Mouse (Mus musculus) frontal cortex, postnatal 10 days (tissue): ENCODE measurements around the gene Commd1.

ENCODE experiments used
- DNase-seq, 2 experiments: peaks; one replicate each; pipeline ENCODE4 v3.0.0; 2022; ENCODE audit warnings: low spot score in 2 of 2, mixed read lengths in 1 of 2

The Commd1 gene

DNA sequence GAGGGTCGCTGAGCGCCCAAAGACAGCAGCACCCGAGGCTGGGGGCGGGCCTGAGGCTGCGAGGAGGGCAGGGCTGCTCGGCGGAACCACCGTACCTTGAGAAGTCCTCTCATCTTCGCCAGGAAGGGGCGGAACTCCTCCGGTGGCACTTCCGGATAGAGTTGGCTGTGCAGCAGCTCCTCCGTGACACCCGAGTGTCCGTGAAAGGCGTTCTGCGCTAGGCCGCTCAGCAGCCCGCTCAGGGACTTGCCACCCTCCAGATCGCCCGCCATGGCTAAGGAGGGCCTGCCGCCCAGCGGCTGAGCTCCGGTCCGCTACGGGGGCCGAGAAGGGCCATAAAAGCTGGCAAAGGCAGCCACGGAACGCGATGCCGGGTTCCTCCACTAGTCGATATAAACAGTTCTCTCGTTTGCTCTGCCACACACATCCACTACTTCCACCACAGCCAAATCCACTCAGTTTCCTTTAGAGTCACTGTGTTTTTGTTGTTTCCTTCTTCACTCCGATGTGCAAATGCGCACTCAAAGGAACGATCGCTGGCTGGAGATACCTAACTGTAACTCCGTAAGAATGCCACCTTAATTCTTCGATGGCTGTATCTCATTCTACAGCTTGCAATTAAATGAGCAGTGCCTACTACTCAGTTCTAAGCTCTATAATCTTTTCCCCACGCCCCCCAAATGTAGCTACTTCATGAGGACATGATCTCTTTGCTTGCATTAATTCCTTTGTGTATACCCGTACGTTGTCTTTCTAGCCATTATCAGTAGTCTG is at the start of gene Commd1, which contains the start of gene Gm28048:
TSS of gene Commd1 (minus strand) at position 399 of the 774 bp plus-strand sequence.
TSS of gene Gm28048 (minus strand) at position 107 of the 774 bp plus-strand sequence.
- peak; percentile 88 to 94 for DNase-seq

DNA sequence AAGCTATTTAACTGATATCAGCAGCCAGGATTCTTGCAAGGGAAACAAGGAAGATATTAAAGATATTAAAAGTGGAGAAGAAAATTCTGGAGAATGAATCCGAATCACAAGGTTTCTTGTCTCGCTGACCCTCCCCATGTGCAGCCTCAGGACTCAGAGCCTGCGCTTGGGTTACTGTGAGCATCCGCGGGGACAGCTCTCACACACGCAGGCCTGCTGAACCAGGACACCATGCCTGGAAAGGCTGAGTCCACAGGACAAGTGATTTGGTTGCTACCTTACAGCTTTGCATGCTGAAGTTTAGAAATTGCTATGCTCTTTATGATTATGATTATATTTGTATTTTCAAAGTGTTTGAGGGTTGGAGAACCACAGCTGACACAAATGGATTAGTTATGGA is 47.2 kb upstream of the Commd1 start:
- no peak for DNase-seq

DNA sequence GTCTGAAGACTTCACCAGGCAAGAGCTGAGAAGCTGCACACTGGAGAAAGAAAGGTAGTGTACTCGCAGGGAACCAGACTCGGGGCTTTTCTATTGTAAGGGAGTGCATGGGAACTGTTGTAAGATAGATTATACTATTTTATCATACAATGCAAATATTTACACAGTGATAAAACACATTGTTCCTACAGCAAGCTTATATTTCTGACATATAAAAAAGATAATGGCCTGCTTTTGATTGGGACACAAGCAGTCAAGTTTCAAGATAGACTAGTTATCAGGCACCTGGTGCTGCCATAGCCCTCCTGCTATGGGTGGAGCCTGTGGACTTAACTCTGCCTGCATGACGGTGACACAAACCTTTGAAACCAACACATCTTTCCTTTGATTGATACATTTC is 46.8 kb upstream of the Commd1 start:
- DNase-seq: no peak

DNA sequence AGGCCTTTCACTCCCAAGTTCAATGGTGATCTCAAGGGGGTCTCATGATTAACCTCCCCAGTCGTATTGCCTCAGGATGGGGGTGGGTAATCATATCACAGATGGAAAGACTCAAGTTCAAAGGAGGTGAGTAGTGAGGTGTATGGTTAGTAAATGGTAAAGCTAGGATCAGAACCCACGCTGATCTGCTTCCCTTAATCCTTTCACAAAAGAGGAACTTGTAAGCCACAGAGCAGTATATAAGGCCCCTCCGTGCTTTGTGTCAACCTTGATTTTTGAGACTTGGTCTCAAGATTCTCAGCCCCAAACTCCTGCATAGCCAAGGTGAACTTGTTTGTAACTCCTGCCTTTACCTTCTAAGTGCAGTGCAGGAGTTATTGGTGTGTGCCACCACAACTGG is 42.0 kb upstream of the Commd1 start:
- DNase-seq: no peak

DNA sequence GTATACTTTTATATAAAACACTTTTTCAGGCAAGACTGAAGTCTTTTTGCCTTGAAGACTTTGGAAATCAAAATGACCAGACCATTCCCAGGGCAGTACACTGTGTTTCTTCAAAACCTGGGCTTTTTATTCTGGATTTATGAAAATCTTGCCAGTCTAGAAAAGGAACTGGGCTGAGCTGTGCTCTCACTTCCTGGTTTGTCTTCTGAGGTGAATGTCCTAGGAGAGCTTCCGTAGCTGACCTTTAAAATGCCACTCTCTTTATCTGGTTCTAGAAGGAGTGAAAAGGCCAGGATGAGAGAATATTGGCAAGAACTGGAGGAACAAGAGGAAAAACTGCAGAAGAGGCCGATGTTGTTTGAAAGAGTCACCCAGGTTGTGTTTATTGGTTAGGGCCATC is 41.0 kb upstream of the Commd1 start:
- no peak for DNase-seq

DNA sequence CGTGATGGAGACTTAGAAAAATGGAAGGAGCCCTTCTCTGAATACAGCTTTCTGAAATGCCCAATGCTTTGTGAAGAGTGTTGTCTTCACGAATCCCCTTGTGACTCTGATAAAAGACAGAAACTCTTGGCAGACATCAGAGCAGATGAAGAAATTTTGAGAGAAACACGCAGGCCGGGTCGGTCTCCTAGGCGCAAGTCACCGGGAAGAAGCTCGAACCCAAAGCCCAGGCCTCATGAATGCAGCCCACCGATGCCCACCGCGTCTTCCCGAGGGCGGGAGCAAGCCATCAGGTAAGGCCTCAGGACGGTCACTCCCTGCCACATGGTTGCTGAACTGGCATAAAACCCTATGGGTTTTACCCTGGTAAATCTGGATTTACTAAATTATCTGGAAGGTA is 38.7 kb upstream of the Commd1 start:
- no peak for DNase-seq

DNA sequence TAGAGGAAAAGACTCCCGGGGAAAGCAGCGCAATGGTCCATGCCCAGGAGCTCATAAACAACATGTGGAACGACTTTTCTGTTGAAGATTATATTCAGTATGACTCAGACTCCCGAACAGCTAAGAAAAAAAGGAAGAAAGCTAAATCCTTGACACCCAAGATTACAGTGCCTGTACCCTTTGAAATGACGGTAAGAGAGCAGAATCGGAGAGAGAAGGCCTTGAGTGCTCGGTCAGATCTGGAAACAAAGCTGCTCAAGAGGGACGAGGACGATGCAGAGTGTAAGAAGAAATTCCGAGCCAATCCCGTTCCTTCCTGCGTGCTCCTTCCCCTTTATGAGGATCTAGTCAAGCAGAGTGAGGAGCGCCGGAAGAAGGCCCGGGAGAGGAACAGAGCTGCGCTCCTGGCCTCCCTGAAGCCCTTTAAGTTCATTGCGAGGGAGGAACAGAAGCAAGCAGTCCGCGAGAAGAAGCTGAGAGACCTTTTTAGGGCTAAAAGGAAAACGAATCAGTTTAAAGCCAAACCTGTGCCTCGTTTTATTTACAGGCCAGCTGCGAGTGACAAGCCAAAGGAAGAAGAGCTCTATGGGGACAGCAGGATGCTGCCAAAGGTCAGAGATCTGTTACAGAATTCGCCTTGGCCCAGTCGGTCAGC is 38.1 kb upstream of the Commd1 start:
- no peak for DNase-seq

DNA sequence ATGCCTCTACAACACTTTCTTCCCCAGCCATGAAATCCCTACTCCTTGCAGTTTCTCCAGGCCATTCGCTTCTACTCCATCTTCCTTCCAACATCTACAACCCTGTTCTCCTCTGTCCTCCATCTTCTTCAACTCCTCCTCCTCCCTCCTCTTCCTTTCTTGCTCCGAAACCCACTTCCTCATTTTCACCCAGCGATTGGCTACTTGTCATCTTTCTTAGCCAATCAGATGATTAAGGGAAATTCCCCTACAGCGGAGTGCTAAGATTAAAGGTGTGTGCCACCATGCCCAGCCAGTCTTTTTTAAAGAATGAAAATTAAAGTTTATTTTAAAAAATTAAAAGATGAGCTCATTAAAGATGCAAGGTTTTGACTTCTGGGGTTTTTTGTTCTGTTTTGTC is 35.8 kb upstream of the Commd1 start:
- no peak for DNase-seq

DNA sequence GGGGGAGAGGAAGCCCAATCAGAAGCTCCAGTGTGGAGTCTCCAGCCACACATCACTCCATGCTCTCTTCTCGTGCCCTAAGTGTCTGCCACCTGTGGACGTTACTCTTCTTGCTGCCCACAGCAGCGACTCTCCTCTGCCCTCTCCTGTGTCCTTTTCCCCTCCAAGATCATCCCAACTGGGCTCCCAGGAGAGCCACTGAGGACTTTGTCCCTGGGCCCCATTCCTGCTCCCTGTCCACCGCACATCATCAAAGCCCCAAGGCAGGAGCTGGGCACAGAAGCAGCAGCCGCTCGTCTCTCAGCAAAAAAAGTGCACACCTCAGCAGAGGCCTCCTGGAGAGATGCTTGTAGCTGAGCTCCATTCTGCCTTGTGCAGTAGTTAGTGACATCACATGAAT is 32.8 kb upstream of the Commd1 start:
- no peak for DNase-seq

DNA sequence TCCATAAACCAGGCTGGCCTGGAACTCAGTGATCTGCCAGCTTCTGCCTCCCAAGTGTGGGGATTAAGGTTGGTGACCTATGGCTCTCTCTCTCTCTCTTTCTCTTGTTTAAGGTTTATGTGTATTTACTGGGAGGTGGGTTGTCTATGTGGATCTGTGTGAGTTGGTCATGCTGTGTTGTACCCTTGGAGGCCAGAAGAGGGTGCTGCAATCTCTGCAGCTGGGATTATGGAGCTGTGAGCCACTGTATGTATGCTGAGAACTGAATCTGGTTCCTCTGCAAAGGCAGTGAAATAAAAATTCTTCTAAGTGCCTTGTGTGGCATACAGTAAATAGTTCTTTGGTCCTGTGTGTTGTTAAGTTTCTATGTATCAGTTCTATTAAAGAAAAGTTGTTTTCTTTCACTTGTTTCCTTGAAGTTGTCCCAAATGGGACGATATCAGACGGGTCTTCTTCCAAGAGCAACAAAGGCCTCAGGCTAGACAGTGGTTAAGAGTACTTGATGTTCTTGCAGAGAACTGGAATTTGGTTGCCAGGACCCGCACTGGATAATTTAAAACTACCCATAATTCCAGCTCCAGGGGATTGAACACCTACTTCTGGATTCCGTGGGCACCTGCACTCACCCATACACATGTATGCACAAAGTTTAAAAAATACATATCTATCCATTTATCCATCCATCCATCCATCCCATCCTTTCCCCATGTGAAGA is 31.6 kb upstream of the Commd1 start:
- DNase-seq: no peak

DNA sequence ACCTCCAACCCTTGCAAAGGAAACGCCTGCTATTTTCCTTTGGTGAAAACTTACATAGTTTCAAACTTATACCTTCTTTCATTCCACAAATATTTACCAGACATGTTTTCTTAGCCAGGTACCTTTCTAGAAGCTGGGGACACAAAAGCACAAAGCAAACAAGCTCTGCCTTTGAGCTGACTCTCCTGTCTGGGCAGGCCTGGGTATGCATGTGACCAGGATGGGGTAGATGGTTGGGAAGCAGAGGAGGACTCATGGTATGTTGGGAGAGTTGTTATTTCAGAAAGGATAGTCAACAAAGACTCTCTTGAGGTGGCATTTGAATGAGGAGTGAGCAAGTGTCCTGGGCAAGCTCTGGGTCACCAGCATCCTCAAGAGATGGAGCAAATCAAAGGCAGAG is 30.9 kb upstream of the Commd1 start:
- DNase-seq: no peak

DNA sequence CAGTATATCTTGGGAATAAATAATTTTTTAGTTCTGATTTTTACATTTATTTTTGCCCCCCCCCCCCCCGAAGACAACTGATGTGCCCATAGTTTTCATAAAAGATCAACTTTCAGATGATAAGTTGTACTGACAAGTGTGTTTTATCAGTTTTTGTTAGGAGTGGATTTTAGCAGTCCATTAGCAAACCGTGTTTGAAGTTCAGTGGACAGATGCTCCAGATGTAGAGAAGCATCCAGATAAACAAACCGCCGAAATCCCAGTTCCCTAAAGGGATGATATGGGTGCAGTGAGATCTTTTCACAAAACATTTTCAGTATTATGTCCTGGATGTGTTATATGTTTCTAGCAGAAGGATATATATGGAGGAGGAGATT is 26.6 kb upstream of the Commd1 start:
- DNase-seq: no peak

DNA sequence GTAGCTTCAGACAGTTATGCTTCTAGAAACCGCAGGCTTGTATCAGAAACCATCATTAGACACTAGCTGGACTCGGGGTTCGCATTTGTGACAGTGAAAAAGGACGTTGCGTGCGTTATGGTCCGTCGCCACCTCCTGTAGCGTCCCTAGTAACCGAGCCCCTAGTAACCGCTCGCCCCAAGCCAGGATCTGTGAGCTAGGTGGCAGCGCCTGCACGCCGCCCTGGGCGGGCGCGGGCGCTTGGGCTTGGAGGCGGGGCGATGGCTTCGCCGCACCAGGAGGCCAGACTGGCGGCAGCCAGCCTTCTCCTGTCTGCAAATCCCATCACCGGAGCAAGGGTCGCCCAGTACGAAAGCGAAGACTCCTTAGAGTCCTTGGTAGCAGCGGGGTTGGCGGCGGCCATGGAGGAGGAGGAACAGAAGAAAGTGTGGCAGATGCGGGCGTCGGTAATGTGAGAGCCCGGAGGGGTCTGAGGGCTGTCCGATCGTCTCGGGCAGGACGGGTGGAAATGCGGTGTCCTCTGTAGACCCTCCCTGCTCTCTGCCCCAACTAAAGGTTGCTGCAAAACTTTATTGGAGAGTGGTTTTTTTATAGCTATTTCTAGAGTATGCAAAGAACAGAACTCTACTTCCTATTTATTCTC is 26.1 kb upstream of the Commd1 start:
- DNase-seq: peak; percentile 68 to 77

DNA sequence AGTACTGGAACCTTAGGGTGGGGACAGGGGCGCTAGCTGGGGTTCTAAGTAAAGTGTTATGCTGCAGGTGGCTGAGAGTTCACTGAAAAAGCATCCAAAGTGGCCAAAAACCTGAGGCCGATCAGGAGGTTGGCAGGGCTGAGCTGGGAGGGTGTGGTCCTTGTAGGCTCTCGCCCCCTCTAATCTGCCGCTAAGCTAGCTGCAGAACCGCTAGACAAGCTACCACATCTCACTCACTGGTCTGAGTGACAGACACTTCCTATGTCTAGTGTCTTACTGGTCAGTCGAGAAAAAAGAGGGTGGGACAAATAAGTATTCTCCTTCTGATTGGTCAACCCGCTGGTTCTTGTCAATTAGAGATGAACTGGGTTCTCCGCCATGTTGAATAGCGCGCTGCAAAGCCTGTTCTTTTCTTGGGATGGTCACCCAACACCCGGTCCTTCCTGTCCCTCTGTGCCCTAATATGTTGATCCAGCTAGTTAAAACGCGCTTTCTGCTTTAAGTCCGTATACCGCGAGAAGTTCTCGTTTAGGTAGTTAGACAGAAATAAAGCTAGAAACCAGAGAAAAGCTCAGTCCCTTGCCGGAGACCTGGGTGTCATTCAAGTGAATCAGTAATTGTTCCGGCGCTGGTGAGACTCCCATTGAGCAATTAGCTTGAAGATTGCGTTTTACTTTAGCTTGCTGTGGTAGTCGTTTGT is 25.4 kb upstream of the Commd1 start, which contains the start of gene Fam161a:
TSS of gene Fam161a (plus strand) at position 51 of the 700 bp plus-strand sequence.
- peak; percentile 69 to 78 for DNase-seq

DNA sequence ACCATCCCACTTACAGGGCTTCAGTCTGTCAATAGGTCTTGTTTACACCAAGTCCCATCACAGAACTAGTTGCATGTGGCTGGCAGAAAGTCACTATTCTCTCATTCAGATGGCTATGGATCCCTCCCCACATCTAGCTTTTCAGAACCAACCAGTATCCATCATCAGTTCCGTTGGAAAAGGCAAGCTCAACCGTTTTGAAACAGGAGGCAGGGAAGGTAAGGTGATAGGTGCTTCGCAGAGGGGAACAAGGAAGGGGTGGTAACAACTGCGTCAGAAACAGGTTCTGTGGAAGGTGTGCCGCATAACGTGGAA is 24.9 kb upstream of the Commd1 start:
- DNase-seq: no peak

DNA sequence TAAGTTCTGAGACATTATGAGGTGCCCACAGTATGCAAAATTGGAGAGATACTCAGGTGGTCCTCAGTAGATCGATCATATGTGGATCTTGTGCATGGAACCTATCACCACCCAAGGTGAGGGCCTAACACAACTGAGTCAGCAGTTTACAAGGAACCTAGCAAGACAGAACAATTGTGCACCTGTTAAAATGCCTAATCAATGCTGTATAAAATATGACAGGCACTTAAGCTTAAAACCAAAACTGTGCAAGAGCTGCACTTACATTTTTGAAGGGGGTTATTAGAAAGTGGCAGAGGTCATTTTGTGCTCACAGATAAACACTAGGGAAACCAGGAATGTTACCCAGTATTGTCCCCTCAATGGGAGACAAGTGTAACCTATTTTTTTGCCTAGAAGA is 23.1 kb upstream of the Commd1 start:
- DNase-seq: no peak

DNA sequence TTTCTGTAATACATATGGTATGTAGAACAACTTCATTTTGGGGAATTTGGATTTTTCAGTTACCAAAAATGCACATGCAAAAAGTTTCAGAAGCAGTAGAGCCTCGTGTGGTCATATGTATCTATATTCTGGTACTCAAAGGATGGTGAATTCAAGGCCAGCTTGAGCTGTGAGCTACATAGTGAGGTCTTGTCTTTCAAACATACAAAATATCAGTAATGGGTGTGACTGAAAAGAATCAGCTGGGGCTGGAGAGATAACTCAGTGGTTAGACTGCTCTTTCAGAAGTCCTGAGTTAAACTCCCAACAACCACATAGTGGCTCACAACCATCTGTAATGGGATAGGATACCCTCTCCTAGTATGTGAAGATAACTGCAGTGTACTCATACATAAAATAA is 16.1 kb upstream of the Commd1 start:
- no peak for DNase-seq

DNA sequence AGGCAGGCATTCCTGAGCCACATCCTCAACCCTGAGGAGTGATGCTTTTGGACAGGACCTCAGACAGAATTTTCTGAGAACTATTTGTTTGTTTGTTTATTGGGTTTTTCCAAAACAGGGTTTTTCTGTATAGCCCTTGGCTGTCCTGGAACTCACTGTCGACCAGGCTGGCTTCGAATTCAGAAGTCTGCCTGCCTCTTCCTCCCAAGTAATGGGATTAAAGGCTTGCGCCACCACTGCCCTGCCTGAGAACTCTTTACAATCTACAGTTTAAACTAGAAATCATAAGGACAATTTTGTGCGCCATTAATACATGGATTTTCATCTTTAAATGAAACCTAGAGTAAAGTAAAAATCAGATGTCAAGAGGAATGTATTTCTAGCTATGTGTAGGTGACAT is 13.3 kb upstream of the Commd1 start:
- no peak for DNase-seq

DNA sequence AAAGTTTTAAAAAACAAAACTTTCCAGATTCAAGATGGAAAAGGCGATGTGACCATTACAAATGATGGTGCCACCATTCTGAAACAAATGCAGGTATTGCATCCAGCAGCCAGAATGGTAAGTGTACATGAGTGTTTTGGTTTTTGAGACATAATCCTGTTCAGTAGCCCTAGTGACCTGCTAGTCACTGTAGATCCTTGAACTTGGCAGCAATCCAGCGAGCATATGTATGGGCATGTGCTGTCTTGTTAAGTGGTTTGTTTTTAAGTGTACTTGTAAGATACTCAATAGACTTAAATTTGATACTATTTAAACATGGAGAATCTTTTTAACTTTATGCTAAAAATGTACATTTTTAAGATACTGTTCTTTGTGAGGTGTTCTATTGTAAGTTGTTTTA is 12.1 kb upstream of the Commd1 start:
- no peak for DNase-seq

DNA sequence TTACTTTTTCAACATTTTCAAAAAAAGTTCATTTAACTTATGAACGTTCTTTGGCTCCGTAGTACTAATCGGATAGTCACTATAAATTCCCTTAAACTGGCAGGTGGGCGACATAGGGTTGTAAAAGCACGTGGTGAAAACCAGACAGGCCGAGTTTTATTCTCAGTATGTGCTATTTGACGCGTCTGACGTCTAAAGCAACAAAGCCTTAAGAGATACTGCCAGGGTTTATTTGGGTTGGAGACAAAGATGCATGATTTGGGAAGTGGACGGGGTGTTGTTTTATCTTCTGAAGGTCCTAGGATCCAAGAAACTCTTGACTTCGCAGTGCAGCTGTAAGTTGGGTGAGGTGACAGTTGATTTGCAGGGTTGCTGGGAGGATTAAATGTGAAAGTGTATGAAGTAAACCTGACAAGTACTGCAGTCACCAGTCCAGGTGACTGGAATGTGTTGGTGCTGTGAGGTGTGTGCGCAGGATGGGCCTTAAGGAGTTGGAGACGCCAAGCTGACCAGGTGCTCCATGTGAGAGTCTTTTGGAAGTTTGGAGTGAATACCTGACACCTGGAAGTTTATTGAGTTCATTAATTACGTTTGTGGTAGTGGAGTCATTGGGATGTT is 9.1 kb upstream of the Commd1 start:
- DNase-seq: no peak

DNA sequence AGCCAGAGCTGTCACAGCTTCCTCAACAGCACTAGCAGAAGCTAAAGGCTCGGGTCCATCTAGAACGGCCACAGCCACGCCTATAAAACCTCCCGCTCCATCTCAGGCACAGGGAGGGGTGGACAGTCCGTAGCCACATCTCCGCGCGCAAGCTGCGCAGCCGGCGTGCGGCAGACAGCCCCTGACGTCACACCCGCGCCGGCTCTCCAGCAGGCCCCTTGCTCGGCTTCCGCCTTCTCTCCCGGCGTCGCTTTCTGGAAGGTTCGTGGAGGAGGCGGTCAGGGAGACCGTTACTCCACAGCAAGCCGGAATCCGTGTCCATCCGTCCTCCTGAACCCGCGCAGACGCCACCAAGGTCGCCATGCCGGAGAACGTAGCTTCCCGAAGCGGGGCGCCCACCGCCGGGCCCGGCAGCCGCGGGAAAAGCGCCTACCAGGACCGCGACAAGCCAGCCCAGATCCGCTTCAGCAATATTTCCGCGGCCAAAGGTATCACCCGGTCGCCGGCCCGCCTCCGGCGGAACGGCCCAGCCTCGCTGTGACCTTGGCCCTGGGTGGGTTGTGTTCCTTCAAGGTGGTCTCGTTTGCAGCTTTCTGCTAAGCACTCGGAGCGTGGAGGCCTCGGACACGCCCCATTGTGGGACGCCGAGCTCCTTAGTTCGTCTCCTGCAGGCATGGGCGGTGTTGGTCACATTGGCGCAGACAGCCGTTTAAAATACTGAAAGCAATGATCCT is 8.4 kb upstream of the Commd1 start, which contains the start of gene Cct4:
TSS of gene Cct4 (plus strand) at position 127 of the 734 bp plus-strand sequence.
- peak; percentile 85 to 92 for DNase-seq
